Mouse (Mus musculus): ENCODE data around the gene Klc3. TPM values are rescaled to one million over a fixed set of nuclear protein-coding genes. Genes with fewer than 3 reads are reported as not detected.

The Klc3 gene
- polyA plus RNA-seq, 1 experiment from 2014 or later: 4.8 TPM

GRCm38 (mm10) chr7:19360944-19361343, 43.0 kb downstream of the Klc3 start:
- Histone ChIP-seq H3K27me3 (replicated peaks) (no peaks in the 10 kb centered on the region), H3K9ac (peak overlapping the region; percentile 89), H3K4me2 (peak overlapping the region; percentile 99), H3K4me3 (peak overlapping the region; percentile 62), H3K9me3 (no peaks in the 10 kb centered on the region), H3K4me1 (peaks cover 49% of the 10 kb centered on the region), H3K27ac (replicated peaks) (peak overlapping the region; percentile 96), H3K36me3 (peaks cover 27% of the 10 kb centered on the region)
- ATAC-seq (ENCODE audit: extremely low read depth, insufficient number of reproducible peaks, low FRiP score, low TSS enrichment): peak; percentile 67
- WGBS: under 1% methylated on average over 27 of the region's 27 CpGs

GRCm38 (mm10) chr7:19359892-19360641, 43.8 kb downstream of the Klc3 start:
- under 1% methylated on average over 45 of the region's 45 CpGs for WGBS

GRCm38 (mm10) chr7:19359299-19359891, 44.5 kb downstream of the Klc3 start, which contains the start of the genes Cd3eap and Ppp1r13l:
Gene Cd3eap, minus strand, starts transcription at chr7:19359483.
Gene Ppp1r13l, plus strand, starts transcription at chr7:19359749.
- Histone ChIP-seq H3K4me3 (peak within 1 kb of the TSS; percentile 62), H3K36me3 (peaks cover 38% of the 10 kb centered on the region), H3K27ac (replicated peaks) (peak within 1 kb of the TSS; percentile 88), H3K9ac (peak within 1 kb of the TSS; percentile 89), H3K4me2 (peak within 1 kb of the TSS; percentile 99), H3K27me3 (replicated peaks) (no peaks in the 10 kb centered on the region), H3K9me3 (no peaks in the 10 kb centered on the region), H3K4me1 (peaks cover 47% of the 10 kb centered on the region)
- under 1% methylated on average over 31 of the region's 31 CpGs for WGBS
- ATAC-seq (ENCODE audit: extremely low read depth, insufficient number of reproducible peaks, low FRiP score, low TSS enrichment): peak; percentile 53

More at GRCm38 (mm10) chr7:19359892-19360641, 43.8 kb downstream of the Klc3 start:
- Histone ChIP-seq H3K9ac (peak overlapping the region; percentile 89), H3K27ac (replicated peaks) (peak overlapping the region; percentile 88), H3K4me2 (peak overlapping the region; percentile 99), H3K4me3 (peak overlapping the region; percentile 62), H3K27me3 (replicated peaks) (no peaks in the 10 kb centered on the region), H3K9me3 (no peaks in the 10 kb centered on the region), H3K36me3 (peaks cover 32% of the 10 kb centered on the region), H3K4me1 (peaks cover 49% of the 10 kb centered on the region)
- ATAC-seq (ENCODE audit: extremely low read depth, insufficient number of reproducible peaks, low FRiP score, low TSS enrichment): peak; percentile 51; the same call in 1 of the 2 replicates

- 17% methylated on average over 13 of the region's 13 CpGs for WGBS
These were observed 45.3 kb downstream of the Klc3 start for GRCm38 (mm10) chr7:19358634-19359033.

GRCm38 (mm10) chr7:19357381-19358375, 46.2 kb downstream of the Klc3 start:
- Histone ChIP-seq H3K27ac (replicated peaks) (no peak overlapping the region), H3K4me3 (peak overlapping the region; percentile 62), H3K36me3 (peaks cover 51% of the 10 kb centered on the region), H3K4me1 (peaks cover 30% of the 10 kb centered on the region), H3K27me3 (replicated peaks) (no peaks in the 10 kb centered on the region), H3K9me3 (no peaks in the 10 kb centered on the region), H3K4me2 (peak overlapping the region; percentile 99), H3K9ac (peak overlapping the region; percentile 89)
- no peak for ATAC-seq (ENCODE audit: extremely low read depth, insufficient number of reproducible peaks, low FRiP score, low TSS enrichment)
- WGBS: 88% methylated on average over 25 of the region's 25 CpGs

More at GRCm38 (mm10) chr7:19358634-19359033, 45.3 kb downstream of the Klc3 start:
- H3K9me3 ChIP-seq: no peaks in the 10 kb centered on the region
- H3K36me3 ChIP-seq: peaks cover 41% of the 10 kb centered on the region
- no peak for ATAC-seq (ENCODE audit: extremely low read depth, insufficient number of reproducible peaks, low FRiP score, low TSS enrichment)
- peak overlapping the region; percentile 62 for H3K4me3 ChIP-seq
- peak overlapping the region; percentile 99 for H3K4me2 ChIP-seq
- H3K9ac ChIP-seq: peak overlapping the region; percentile 89
- H3K27me3 ChIP-seq (replicated peaks): no peaks in the 10 kb centered on the region
- H3K27ac ChIP-seq (replicated peaks): no peak overlapping the region
- peaks cover 40% of the 10 kb centered on the region for H3K4me1 ChIP-seq

GRCm38 (mm10) chr7:19356311-19356710, 47.6 kb downstream of the Klc3 start:
- ATAC-seq (ENCODE audit: extremely low read depth, insufficient number of reproducible peaks, low FRiP score, low TSS enrichment): no peak
- H3K9ac ChIP-seq: no peak overlapping the region
- H3K4me2 ChIP-seq: no peak overlapping the region
- H3K9me3 ChIP-seq: no peaks in the 10 kb centered on the region
- 73% methylated on average over 10 of the region's 10 CpGs for WGBS
- H3K4me1 ChIP-seq: peaks cover 16% of the 10 kb centered on the region
- no peak overlapping the region for H3K27ac ChIP-seq (replicated peaks)
- no peak overlapping the region for H3K4me3 ChIP-seq
- no peaks in the 10 kb centered on the region for H3K27me3 ChIP-seq (replicated peaks)
- peaks cover 64% of the 10 kb centered on the region for H3K36me3 ChIP-seq

GRCm38 (mm10) chr7:19354991-19355390, 48.9 kb downstream of the Klc3 start:
- H3K4me2 ChIP-seq: no peak overlapping the region
- H3K9ac ChIP-seq: no peak overlapping the region
- WGBS: 90% methylated on average over 5 of the region's 5 CpGs
- no peak for ATAC-seq (ENCODE audit: extremely low read depth, insufficient number of reproducible peaks, low FRiP score, low TSS enrichment)
- H3K9me3 ChIP-seq: no peaks in the 10 kb centered on the region
- peaks cover 12% of the 10 kb centered on the region for H3K4me1 ChIP-seq
- no peak overlapping the region for H3K4me3 ChIP-seq
- H3K36me3 ChIP-seq: peaks cover 75% of the 10 kb centered on the region
- no peak overlapping the region for H3K27ac ChIP-seq (replicated peaks)
- no peaks in the 10 kb centered on the region for H3K27me3 ChIP-seq (replicated peaks)

GRCm38 (mm10) chr7:19350221-19350620, 53.7 kb downstream of the Klc3 start:
- H3K4me3 ChIP-seq: no peak overlapping the region
- 87% methylated on average over 8 of the region's 8 CpGs for WGBS
- peaks cover 81% of the 10 kb centered on the region for H3K36me3 ChIP-seq
- no peak overlapping the region for H3K9ac ChIP-seq
- ATAC-seq (ENCODE audit: extremely low read depth, insufficient number of reproducible peaks, low FRiP score, low TSS enrichment): no peak
- H3K4me1 ChIP-seq: peaks cover 11% of the 10 kb centered on the region
- no peaks in the 10 kb centered on the region for H3K27me3 ChIP-seq (replicated peaks)
- no peak overlapping the region for H3K27ac ChIP-seq (replicated peaks)
- no peak overlapping the region for H3K4me2 ChIP-seq
- no peaks in the 10 kb centered on the region for H3K9me3 ChIP-seq

GRCm38 (mm10) chr7:19349188-19349915, 54.6 kb downstream of the Klc3 start:
- WGBS: 75% methylated on average over 13 of the region's 13 CpGs

GRCm38 (mm10) chr7:19344938-19345471, 58.9 kb downstream of the Klc3 start:
- Histone ChIP-seq H3K27me3 (replicated peaks) (peaks cover 5% of the 10 kb centered on the region; the same call in 1 of the 2 replicates), H3K4me3 (peak overlapping the region; percentile 75), H3K27ac (replicated peaks) (peak overlapping the region; percentile 78), H3K9me3 (no peaks in the 10 kb centered on the region), H3K9ac (peak overlapping the region; percentile 85), H3K4me2 (peak overlapping the region; percentile 86), H3K36me3 (peaks cover 33% of the 10 kb centered on the region), H3K4me1 (peaks cover 50% of the 10 kb centered on the region)
- WGBS: under 1% methylated on average over 31 of the region's 31 CpGs
- peak; percentile 93 for ATAC-seq (ENCODE audit: extremely low read depth, insufficient number of reproducible peaks, low FRiP score, low TSS enrichment)

More at GRCm38 (mm10) chr7:19349188-19349915, 54.6 kb downstream of the Klc3 start:
- H3K36me3 ChIP-seq: peaks cover 72% of the 10 kb centered on the region
- 0 out of 2 replicates have a peak overlapping the region, but pooled peaks have one; percentile 14 for H3K9ac ChIP-seq
- H3K4me3 ChIP-seq: no peak overlapping the region
- no peak overlapping the region for H3K27ac ChIP-seq (replicated peaks)
- no peak overlapping the region for H3K4me2 ChIP-seq
- H3K27me3 ChIP-seq (replicated peaks): no peaks in the 10 kb centered on the region
- H3K9me3 ChIP-seq: no peaks in the 10 kb centered on the region
- peaks cover 15% of the 10 kb centered on the region for H3K4me1 ChIP-seq
- no peak for ATAC-seq (ENCODE audit: extremely low read depth, insufficient number of reproducible peaks, low FRiP score, low TSS enrichment)

Measured in heart, embryonic 13.5 days (tissue).